Mouse (Mus musculus): ENCODE data around the gene Camta1. TPM values are rescaled to one million over a fixed set of nuclear protein-coding genes. Genes with fewer than 3 reads are reported as not detected.
A peak's percentile ranks its signal among the peaks of the same experiment; 100 is the strongest.

Gene Camta1
- total and polyA plus RNA-seq, 2 experiments, result 2.7 to 6.1 TPM

GRCm38 (mm10) chr4:151630231-151630630 lies 231.4 kb downstream of the Camta1 start:
- 60% methylated on average over 3 of the region's 3 CpGs for WGBS
- TF ChIP-seq POLR2A (IDR thresholded peaks at IDR 0.05; ENCODE audit: extremely low read depth, insufficient read depth, low read length) (no peak), CTCF (IDR thresholded peaks at IDR 0.05; ENCODE audit: low read depth, low read length) (no peak)
- no peak for DNase-seq (ENCODE audit: extremely low read depth, low read depth, low spot score)

GRCm38 (mm10) chr4:151619541-151620016 lies 242.1 kb downstream of the Camta1 start:
- TF ChIP-seq CTCF (IDR thresholded peaks at IDR 0.05; ENCODE audit: low read depth, low read length) (no peak), POLR2A (IDR thresholded peaks at IDR 0.05; ENCODE audit: extremely low read depth, insufficient read depth, low read length) (no peak)
- Histone ChIP-seq H3K4me1 (ENCODE audit: control insufficient read depth, insufficient read depth, low read length) (no peaks in the 10 kb centered on the region), H3K27ac (replicated peaks; ENCODE audit: insufficient read depth, low read depth, low read length) (no peak overlapping the region), H3K36me3 (ENCODE audit: control insufficient read depth, insufficient read depth, low read length) (no peaks in the 10 kb centered on the region), H3K27me3 (ENCODE audit: control insufficient read depth, insufficient read depth, low read length) (no peaks in the 10 kb centered on the region; the same call in 1 of the 2 replicates), H3K9ac (ENCODE audit: low read depth, low read length) (no peak overlapping the region), H3K4me3 (ENCODE audit: insufficient read depth, low read depth, low read length) (no peak overlapping the region), H3K79me2 (ENCODE audit: control insufficient read depth, insufficient read depth, low read length) (no peaks in the 10 kb centered on the region)
- DNase-seq (ENCODE audit: extremely low read depth, low read depth, low spot score), result no peak
- 76% methylated on average over 14 of the region's 14 CpGs for WGBS

More at GRCm38 (mm10) chr4:151630231-151630630, 231.4 kb downstream of the Camta1 start:
- no peak overlapping the region for H3K9ac ChIP-seq (ENCODE audit: low read depth, low read length)
- H3K4me3 ChIP-seq (ENCODE audit: insufficient read depth, low read depth, low read length), result no peak overlapping the region
- H3K27me3 ChIP-seq (ENCODE audit: control insufficient read depth, insufficient read depth, low read length), result no peaks in the 10 kb centered on the region
- H3K36me3 ChIP-seq (ENCODE audit: control insufficient read depth, insufficient read depth, low read length), result no peaks in the 10 kb centered on the region
- H3K4me1 ChIP-seq (ENCODE audit: control insufficient read depth, insufficient read depth, low read length), result no peaks in the 10 kb centered on the region
- H3K27ac ChIP-seq (replicated peaks; ENCODE audit: insufficient read depth, low read depth, low read length), result no peak overlapping the region
- H3K79me2 ChIP-seq (ENCODE audit: control insufficient read depth, insufficient read depth, low read length), result no peaks in the 10 kb centered on the region

GRCm38 (mm10) chr4:151618420-151619310 lies 243.0 kb downstream of the Camta1 start:
- Histone ChIP-seq H3K4me3 (ENCODE audit: insufficient read depth, low read depth, low read length) (no peak overlapping the region), H3K36me3 (ENCODE audit: control insufficient read depth, insufficient read depth, low read length) (no peaks in the 10 kb centered on the region), H3K9ac (ENCODE audit: low read depth, low read length) (no peak overlapping the region), H3K27ac (replicated peaks; ENCODE audit: insufficient read depth, low read depth, low read length) (no peak overlapping the region), H3K79me2 (ENCODE audit: control insufficient read depth, insufficient read depth, low read length) (no peaks in the 10 kb centered on the region), H3K4me1 (ENCODE audit: control insufficient read depth, insufficient read depth, low read length) (no peaks in the 10 kb centered on the region), H3K27me3 (ENCODE audit: control insufficient read depth, insufficient read depth, low read length) (no peaks in the 10 kb centered on the region; the same call in 1 of the 2 replicates)
- no peak for TF ChIP-seq POLR2A (IDR thresholded peaks at IDR 0.05; ENCODE audit: extremely low read depth, insufficient read depth, low read length)
- TF ChIP-seq CTCF (IDR thresholded peaks at IDR 0.05; ENCODE audit: low read depth, low read length), result no peak
- DNase-seq (ENCODE audit: extremely low read depth, low read depth, low spot score), result no peak
- 45% methylated on average over 21 of the region's 21 CpGs for WGBS

GRCm38 (mm10) chr4:151611621-151612020 lies 250.1 kb downstream of the Camta1 start:
- Histone ChIP-seq H3K27me3 (ENCODE audit: control insufficient read depth, insufficient read depth, low read length) (peaks cover 2% of the 10 kb centered on the region; the same call in 1 of the 2 replicates), H3K36me3 (ENCODE audit: control insufficient read depth, insufficient read depth, low read length) (no peaks in the 10 kb centered on the region), H3K79me2 (ENCODE audit: control insufficient read depth, insufficient read depth, low read length) (no peaks in the 10 kb centered on the region), H3K4me3 (ENCODE audit: insufficient read depth, low read depth, low read length) (no peak overlapping the region), H3K9ac (ENCODE audit: low read depth, low read length) (no peak overlapping the region), H3K27ac (replicated peaks; ENCODE audit: insufficient read depth, low read depth, low read length) (no peak overlapping the region), H3K4me1 (ENCODE audit: control insufficient read depth, insufficient read depth, low read length) (no peaks in the 10 kb centered on the region)
- WGBS, result 76% methylated on average over 6 of the region's 6 CpGs
- no peak for DNase-seq (ENCODE audit: extremely low read depth, low read depth, low spot score)
- TF ChIP-seq POLR2A (IDR thresholded peaks at IDR 0.05; ENCODE audit: extremely low read depth, insufficient read depth, low read length) (no peak), CTCF (IDR thresholded peaks at IDR 0.05; ENCODE audit: low read depth, low read length) (no peak)

GRCm38 (mm10) chr4:151610266-151610665 lies 251.4 kb downstream of the Camta1 start:
- H3K27ac ChIP-seq (replicated peaks; ENCODE audit: insufficient read depth, low read depth, low read length), result no peak overlapping the region
- DNase-seq (ENCODE audit: extremely low read depth, low read depth, low spot score), result peak; percentile 7
- no peaks in the 10 kb centered on the region for H3K36me3 ChIP-seq (ENCODE audit: control insufficient read depth, insufficient read depth, low read length)
- H3K9ac ChIP-seq (ENCODE audit: low read depth, low read length), result no peak overlapping the region
- peaks cover 5% of the 10 kb centered on the region; the same call in 1 of the 2 replicates for H3K27me3 ChIP-seq (ENCODE audit: control insufficient read depth, insufficient read depth, low read length)
- H3K4me1 ChIP-seq (ENCODE audit: control insufficient read depth, insufficient read depth, low read length), result no peaks in the 10 kb centered on the region
- H3K4me3 ChIP-seq (ENCODE audit: insufficient read depth, low read depth, low read length), result no peak overlapping the region
- TF ChIP-seq CTCF (IDR thresholded peaks at IDR 0.05; ENCODE audit: low read depth, low read length), result peak; percentile 78
- no peak for TF ChIP-seq POLR2A (IDR thresholded peaks at IDR 0.05; ENCODE audit: extremely low read depth, insufficient read depth, low read length)
- no peaks in the 10 kb centered on the region for H3K79me2 ChIP-seq (ENCODE audit: control insufficient read depth, insufficient read depth, low read length)
- WGBS, result 20% methylated on average over 8 of the region's 8 CpGs

Measured in liver, adult 2 months (tissue).